Mouse (Mus musculus) liver, embryonic 12.5 days (tissue): ENCODE measurements at regions not wholly inside any gene's neighbourhood (a gene's known extent, or its start where the extent isn't known, plus 50 kb on each side); places are given as distances from the start of the nearest gene placed in this dataset.
"Not testable (repeated sequence)": the region's sequence is repeated elsewhere in the genome, so short reads cannot be mapped to it uniquely, and the experiment has no call there.

Source experiments
- ATAC-seq: fragments of 200-750 bp; cut with Nextera tagmentation; 2 replicates; pipeline ENCODE4 v1.8.0; 2017; ENCODE audit warnings: moderate number of reproducible peaks, mild to moderate bottlenecking, moderate library complexity
- H3K27ac ChIP-seq: fragments of 300-500 bp; sonication (generic); 2 replicates; pipeline ENCODE4 v1.5.1; 2016; ENCODE audit warnings: mild to moderate bottlenecking
- H3K27me3 ChIP-seq: fragments of 300-500 bp; sonication (generic); replicated peaks from 2 replicates; pipeline ENCODE4 v1.6.1; 2016; ENCODE audit warnings: mild to moderate bottlenecking, moderate library complexity
- H3K36me3 ChIP-seq: fragments of 300-500 bp; sonication (generic); 2 replicates; pipeline ENCODE4 v1.6.1; 2016; ENCODE audit warnings: mild to moderate bottlenecking, moderate library complexity
- H3K4me1 ChIP-seq: fragments of 300-500 bp; sonication (generic); 2 replicates; pipeline ENCODE4 v1.6.1; 2016
- H3K4me2 ChIP-seq: fragments of 300-500 bp; sonication (generic); 2 replicates; pipeline ENCODE4 v1.6.1; 2016; ENCODE audit warnings: mild to moderate bottlenecking, moderate library complexity
- H3K4me3 ChIP-seq: fragments of 300-500 bp; sonication (generic); 2 replicates; pipeline ENCODE4 v1.5.1; 2016; ENCODE audit warnings: mild to moderate bottlenecking, moderate library complexity
- H3K9ac ChIP-seq: fragments of 300-500 bp; sonication (generic); 2 replicates; pipeline ENCODE4 v1.6.1; 2016; ENCODE audit warnings: mild to moderate bottlenecking, moderate library complexity
- H3K9me3 ChIP-seq: fragments of 300-500 bp; sonication (generic); replicated peaks from 2 replicates; pipeline ENCODE4 v1.6.1; 2016; ENCODE audit warnings: mild to moderate bottlenecking, moderate library complexity
- WGBS: fragments of 180-500 bp; shearing (Covaris S2); methylation state at CpG from one replicate; pipeline ENCODE4 v1.1.7; 2016; ENCODE audit not compliant: insufficient replicate concordance; 5-methylcytosine and 5-hydroxymethylcytosine counted together

GRCm38 (mm10) chr8:20145436-20145835 lies 217.6 kb downstream of the Gm15319 start:
- not testable (repeated sequence) for H3K9ac ChIP-seq, ATAC-seq, H3K4me1 ChIP-seq, H3K4me3 ChIP-seq, H3K27ac ChIP-seq, H3K4me2 ChIP-seq, H3K36me3 ChIP-seq, H3K27me3 ChIP-seq, H3K9me3 ChIP-seq
- 76% methylated on average over 4 of the region's 4 CpGs for WGBS

- 72% methylated on average over 7 of the region's 11 CpGs for WGBS
- not testable (repeated sequence) for H3K9me3 ChIP-seq, ATAC-seq
Observed at GRCm38 (mm10) chr8:20151317-20152047, 211.5 kb downstream of the Gm15319 start.

GRCm38 (mm10) chr8:20154091-20154490 lies 208.9 kb downstream of the Gm15319 start:
- not testable (repeated sequence) for ATAC-seq, H3K9me3 ChIP-seq, H3K27ac ChIP-seq, H3K36me3 ChIP-seq, H3K9ac ChIP-seq, H3K27me3 ChIP-seq, H3K4me1 ChIP-seq, H3K4me2 ChIP-seq, H3K4me3 ChIP-seq
- 92% methylated on average over 1 of the region's 1 CpGs for WGBS

More at GRCm38 (mm10) chr8:20151317-20152047, 211.5 kb downstream of the Gm15319 start:
- H3K9ac ChIP-seq, H3K27ac ChIP-seq, H3K27me3 ChIP-seq, H3K36me3 ChIP-seq, H3K4me2 ChIP-seq, H3K4me3 ChIP-seq, H3K4me1 ChIP-seq: not testable (repeated sequence)
